Mouse (Mus musculus) liver (tissue): ENCODE results near the gene Fads2.

Experiments used
- DNase-seq: peaks from one replicate; pipeline ENCODE4 v3.0.0-alpha.2; 2020; ENCODE audit warnings: mixed read lengths

Fads2 gene

GRCm38 (mm10) chr19:10060783-10061590, 40.6 kb downstream of the Fads2 start:
- DNase-seq, result peak; percentile 36

DNA sequence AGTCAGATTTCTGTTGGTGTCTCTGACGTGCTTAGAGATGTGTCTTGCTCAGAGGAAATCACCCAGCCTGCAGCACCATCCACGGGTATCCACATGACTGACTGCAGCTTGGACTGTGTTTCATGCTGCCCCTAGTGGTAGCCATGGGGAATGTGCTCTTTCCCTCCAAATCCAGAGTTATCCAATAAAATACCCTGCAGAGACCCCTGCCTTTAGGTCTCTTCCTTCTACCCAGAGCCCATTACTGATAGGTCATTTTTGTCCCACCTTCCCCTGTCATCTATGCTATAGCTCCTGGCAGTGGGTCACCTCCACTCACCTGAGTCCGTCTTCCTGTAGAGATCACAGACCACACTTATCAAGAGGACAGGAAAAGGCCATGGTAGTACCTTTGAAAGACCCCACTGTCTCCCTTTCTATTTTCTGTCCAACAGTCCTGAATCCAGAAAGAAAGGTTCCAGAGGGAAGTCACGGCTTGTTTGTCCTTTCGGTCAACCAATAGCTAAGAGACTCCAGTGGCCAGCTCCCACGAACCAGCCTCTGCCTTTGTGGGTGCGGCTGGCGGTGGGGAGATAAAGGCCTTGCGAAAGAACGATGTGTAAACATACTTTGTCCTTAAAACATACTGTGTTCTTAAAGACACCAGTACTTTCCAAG, 41.5 kb downstream of the Fads2 start:
- DNase-seq, result peak; percentile 80

DNA sequence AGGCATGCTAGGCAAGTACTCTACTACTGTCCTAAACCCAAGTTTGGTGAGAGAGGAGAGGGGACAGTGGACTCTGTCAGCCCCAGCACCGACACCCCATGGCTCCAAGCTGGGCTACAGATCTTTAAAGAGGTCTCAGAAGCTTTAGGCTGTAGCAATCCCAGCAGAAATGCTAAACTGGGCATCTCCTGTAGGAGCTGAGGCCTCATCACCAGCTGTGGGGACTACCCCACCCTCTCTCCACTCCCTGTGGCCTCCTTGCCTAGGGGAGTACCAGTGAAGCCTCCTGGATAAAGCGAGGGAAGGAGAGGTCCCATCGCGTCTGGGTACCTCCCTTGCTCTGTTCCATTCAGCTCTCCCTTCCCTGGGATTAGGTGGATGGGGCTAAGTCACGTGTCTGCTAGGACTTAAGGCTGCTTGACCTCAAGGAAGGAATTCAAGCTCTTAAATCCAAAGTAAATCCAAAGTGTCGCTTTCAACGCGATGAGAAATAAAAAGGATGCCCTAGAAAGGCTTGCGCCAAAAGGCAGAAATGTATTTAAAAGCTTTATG, 42.6 kb downstream of the Fads2 start:
- DNase-seq, result no peak

GRCm38 (mm10) chr19:10058352-10058825, 43.2 kb downstream of the Fads2 start:
- no peak for DNase-seq

DNA sequence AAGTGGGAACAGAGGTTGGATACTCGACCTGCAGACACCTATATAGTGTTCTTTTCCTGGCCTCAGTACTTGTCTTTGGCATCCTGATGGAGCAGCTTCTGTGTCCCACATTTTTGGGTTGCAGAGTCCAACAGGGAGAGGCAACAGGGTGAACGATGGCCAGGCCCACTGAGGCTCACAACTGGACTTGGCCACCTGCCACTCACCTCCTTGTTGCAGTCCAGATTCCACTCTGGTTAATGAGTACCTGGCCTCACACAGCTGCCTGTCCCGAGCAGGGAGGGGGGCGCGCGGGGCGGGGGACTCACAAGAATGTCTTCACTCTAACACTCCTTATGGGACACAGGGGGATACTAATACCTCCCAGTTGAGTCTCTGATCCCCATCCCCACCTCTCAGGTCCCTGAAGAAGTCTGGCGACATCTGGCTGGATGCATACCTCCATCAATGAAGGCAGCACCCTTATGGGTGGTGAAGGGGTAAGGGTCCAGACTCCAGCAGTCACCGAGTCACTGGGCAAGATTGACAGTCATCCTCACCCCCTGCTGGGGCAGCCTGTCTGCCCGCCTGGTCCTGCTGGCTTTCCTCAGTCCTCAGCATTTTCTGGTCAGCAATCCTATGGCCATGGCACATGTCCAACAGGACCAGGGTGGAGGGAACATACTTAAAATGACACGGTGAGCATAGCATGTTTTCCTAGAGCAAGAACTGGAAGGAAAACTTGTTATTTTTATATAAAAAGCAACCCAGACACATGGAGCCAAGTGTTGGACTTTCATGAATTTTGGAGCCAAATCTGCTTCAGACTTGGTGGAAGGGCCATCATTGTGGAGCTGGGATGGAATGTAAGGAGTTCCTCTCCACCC, 43.8 kb downstream of the Fads2 start:
- DNase-seq, result peak; percentile 63

GRCm38 (mm10) chr19:10056686-10057085, 44.9 kb downstream of the Fads2 start:
- no peak for DNase-seq

DNA sequence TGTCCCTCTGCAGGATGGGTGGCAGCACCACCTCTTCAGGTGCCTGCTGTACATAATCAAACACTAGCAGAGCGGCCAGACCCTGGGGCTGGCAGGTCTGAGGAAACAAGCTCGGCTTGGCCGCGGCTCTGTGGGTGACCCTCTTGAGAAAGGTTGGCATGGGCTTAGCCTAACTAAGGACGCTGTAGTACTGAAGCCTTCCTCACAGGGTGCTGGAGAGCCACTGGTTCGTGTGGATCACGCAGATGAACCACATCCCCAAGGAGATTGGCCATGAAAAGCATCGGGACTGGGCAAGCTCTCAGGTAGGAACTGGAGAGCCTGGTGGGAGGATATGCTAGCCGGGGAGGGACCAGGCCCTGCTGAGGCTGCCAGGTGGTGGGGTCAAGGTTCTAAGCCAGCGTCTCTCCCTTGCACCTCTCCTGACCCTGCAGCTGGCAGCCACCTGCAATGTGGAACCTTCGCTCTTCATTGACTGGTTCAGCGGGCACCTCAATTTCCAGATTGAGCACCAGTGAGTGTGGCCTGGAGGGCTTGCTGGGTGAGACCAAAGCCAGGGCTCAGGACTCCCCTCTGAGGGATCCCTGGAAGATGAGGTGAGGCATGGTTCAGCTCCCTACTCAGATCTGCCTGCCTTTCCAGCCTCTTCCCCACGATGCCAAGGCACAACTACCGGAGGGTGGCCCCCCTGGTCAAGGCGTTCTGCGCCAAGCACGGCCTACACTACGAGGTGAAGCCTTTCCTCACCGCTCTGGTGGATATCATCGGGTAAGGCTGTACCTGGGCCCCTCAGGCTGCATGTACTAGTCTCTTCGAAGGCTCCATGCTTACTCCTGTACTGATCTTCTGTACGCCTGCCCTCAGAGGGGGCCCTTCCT, 45.5 kb downstream of the Fads2 start:
- DNase-seq, result no peak

- no peak for DNase-seq
These were observed 46.3 kb downstream of the Fads2 start for GRCm38 (mm10) chr19:10055261-10055660.

- no peak for DNase-seq
These were observed 47.0 kb downstream of the Fads2 start for GRCm38 (mm10) chr19:10054361-10055075.

DNA sequence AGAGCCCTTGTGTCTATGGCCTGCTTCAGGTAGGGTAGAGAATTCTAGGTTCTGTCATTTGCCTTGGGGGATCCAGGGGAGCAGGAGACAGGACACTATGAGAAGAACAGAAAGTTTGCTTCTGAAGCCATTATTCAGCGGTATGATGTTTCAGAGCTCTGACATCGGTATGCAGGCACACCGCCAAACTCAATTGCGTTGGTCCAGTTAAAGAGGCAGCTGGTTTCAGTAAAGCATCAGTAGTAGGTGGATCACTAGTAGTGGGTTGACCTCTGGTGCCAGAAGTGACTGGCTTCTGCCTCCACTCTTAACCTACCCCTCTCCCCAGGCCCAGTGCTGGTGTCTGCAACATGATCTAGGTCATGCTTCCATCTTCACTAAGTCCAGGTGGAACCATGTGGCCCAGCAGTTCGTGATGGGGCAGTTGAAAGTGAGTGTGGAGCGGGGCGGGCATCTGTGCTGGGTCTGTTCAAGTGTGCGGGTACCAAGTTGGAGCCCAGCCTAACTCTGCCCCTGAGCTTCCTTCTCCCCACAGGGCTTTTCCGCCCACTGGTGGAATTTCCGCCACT, 47.8 kb downstream of the Fads2 start:
- DNase-seq, result no peak

DNA sequence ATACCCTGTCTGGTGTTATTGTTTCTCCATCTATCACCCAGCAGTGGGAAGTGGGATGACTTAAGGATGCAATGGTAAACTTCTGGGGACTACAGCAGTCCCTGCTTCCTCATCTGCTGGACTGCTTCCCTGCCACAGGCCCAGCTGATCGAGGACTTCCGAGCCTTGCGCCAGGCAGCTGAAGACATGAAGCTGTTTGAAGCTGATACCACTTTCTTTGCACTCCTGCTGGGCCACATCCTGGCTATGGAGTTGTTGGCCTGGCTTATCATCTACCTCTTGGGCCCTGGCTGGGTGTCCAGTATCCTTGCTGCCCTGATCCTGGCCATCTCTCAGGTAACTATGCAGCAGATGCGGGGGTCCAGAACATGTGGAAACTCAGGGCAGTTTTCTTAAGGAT, 48.8 kb downstream of the Fads2 start:
- no peak for DNase-seq

- no peak for DNase-seq
These were observed 51.1 kb downstream of the Fads2 start for GRCm38 (mm10) chr19:10050438-10050837.

- DNase-seq, result no peak
These were observed 52.0 kb downstream of the Fads2 start for GRCm38 (mm10) chr19:10049533-10049932.

GRCm38 (mm10) chr19:10046983-10047382, 54.6 kb downstream of the Fads2 start:
- no peak for DNase-seq

DNA sequence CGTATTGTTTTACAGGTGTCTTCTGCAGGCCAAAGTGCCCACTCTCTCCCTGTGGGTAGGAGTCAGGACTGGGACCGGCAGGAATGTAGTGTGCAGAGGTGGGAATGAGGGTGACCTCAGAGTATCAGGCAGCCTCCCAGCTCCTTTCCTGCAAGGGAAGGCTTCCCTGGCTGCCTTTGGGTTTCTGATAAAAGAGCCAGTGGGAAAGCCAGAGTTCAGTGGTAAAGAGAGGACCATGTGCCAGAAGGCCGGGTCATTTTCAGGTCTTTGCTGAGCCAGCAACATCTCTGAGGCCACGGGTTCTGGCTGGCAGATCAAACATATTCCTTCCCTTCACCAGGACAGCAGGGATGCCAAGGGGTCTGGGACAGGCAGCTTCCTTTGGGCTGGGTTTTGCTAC, 55.2 kb downstream of the Fads2 start:
- DNase-seq, result no peak

- DNase-seq, result no peak
These were observed 55.8 kb downstream of the Fads2 start for GRCm38 (mm10) chr19:10045707-10046106.

- no peak for DNase-seq
These were observed 57.9 kb downstream of the Fads2 start for GRCm38 (mm10) chr19:10043643-10044042.

- DNase-seq, result no peak
These were observed 58.7 kb downstream of the Fads2 start for GRCm38 (mm10) chr19:10042816-10043215.

DNA sequence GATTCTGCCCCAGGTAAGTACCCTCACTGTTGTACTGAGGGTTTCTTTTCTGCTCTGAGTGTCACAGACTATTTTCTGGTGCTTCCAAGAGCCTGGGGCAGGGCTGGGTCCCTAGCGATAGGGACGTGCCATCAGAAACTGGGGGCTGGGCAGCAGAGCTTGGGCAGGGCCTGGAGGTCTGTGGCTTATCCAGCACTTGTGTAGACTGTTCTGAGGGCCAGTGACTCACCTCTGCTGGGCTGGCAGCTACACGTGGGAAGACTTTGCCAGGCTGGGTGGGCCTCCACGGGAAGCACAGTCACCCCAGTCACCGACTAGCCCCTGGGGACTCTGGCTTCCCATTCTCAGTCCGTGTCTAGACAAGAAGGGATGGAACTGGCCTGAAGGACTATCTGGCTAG, 59.3 kb downstream of the Fads2 start:
- DNase-seq, result no peak

- peak; percentile 85 for DNase-seq
These were observed 60.0 kb downstream of the Fads2 start, which contains the start of gene Fads3 for GRCm38 (mm10) chr19:10041388-10042148. Fads3 (plus strand) TSS chr19:10041569.
